Mouse (Mus musculus) spleen, adult 2 months (tissue): Measurements from ENCODE around the gene Fyn. TPM values are rescaled to one million over a fixed set of nuclear protein-coding genes. Genes with fewer than 3 reads are reported as not detected.

Experiments used
- DNase-seq, 2 experiments: peaks; one replicate each; pipeline versions ENCODE4 v3.0.0 to v3.0.0-alpha.2; 2012 to 2021; ENCODE audit warnings: low spot score in 2 of 2, low read depth in 1 of 2
- H3K27ac ChIP-seq: fragments of 200-500 bp; 2 replicates; pipeline ENCODE4 v1.5.1; 2012; ENCODE audit warnings: low read length, inconsistent platforms; ENCODE audit not compliant: insufficient read depth
- H3K27me3 ChIP-seq: fragments of 200-500 bp; 2 replicates; pipeline ENCODE4 v1.6.1; 2012; ENCODE audit warnings: mild to moderate bottlenecking, moderate library complexity, low read length, inconsistent platforms; ENCODE audit not compliant: control insufficient read depth, insufficient read depth
- H3K36me3 ChIP-seq: fragments of 200-500 bp; 2 replicates; pipeline ENCODE4 v1.6.1; 2012; ENCODE audit warnings: mild to moderate bottlenecking, low read length, inconsistent platforms; ENCODE audit not compliant: control insufficient read depth, insufficient read depth
- H3K4me1 ChIP-seq: fragments of 200-500 bp; 2 replicates; pipeline ENCODE4 v1.6.1; 2011; ENCODE audit warnings: inconsistent platforms; ENCODE audit not compliant: control insufficient read depth, insufficient read depth, insufficient read length
- H3K4me3 ChIP-seq: fragments of 200-500 bp; 2 replicates; pipeline ENCODE4 v1.5.1; 2011; ENCODE audit warnings: mild to moderate bottlenecking, inconsistent platforms; ENCODE audit not compliant: insufficient read depth, insufficient read length; ENCODE audit errors: extremely low read depth
- CTCF ChIP-seq: fragments of 200-500 bp; IDR thresholded peaks from 2 replicates; pipeline ENCODE4 v1.5.1; 2011; ENCODE audit warnings: mild to moderate bottlenecking, inconsistent platforms; ENCODE audit not compliant: insufficient read depth, insufficient read length, insufficient replicate concordance; ENCODE audit errors: extremely low read depth
- POLR2A ChIP-seq: fragments of 200-500 bp; IDR thresholded peaks from 2 replicates; pipeline ENCODE4 v1.6.1; 2011; ENCODE audit warnings: low read depth, low read length, inconsistent platforms
- WGBS: fragments of 180-500 bp; shearing (Covaris S2); methylation state at CpG from one replicate; pipeline ENCODE4 v1.1.7; 2018; 5-methylcytosine and 5-hydroxymethylcytosine counted together
- polyA plus RNA-seq: library from polyadenylated mRNA; depleted of rRNA; stranded (reverse); fragments of >200 nt; gene quantifications from 2 replicates; pipeline ENCODE4 v1.2.3, GENCODE M21; 2012

Fyn gene
- polyA plus RNA-seq, 1 experiment, result 38.0 TPM

DNA sequence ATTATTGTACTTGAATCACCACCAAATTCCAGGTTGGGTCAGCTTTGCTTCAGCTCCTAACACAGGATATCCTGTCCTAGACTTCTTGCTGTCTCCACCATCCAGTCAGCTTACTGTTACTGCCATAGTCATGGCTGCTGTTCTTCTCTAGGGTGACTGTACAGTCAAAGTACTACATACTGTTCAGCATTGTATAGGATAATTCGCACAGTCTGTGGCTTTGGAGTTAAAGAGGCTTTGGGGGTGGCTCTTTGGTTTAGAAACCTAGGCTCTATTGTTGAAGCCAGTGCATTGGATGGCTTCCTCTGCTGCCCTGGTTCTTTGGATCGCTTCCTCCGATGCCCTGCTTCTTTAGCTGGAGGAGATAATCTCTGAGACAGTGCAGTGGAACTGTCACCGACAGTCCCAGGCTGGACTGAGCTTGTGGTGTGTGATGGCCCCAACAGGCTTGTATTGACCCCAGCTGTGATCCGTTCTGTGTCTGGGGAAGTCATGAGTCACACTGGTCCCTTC lies 174.7 kb downstream of the Fyn start:
- Histone ChIP-seq H3K4me1 (no peaks in the 10 kb centered on the region), H3K4me3 (no peak overlapping the region), H3K36me3 (peaks cover 2% of the 10 kb centered on the region; the same call in 1 of the 2 replicates), H3K27me3 (no peaks in the 10 kb centered on the region), H3K27ac (no peak overlapping the region)
- TF ChIP-seq POLR2A (no peak), CTCF (no peak)
- no peak for DNase-seq
- 93% methylated on average over 5 of the region's 5 CpGs for WGBS

DNA sequence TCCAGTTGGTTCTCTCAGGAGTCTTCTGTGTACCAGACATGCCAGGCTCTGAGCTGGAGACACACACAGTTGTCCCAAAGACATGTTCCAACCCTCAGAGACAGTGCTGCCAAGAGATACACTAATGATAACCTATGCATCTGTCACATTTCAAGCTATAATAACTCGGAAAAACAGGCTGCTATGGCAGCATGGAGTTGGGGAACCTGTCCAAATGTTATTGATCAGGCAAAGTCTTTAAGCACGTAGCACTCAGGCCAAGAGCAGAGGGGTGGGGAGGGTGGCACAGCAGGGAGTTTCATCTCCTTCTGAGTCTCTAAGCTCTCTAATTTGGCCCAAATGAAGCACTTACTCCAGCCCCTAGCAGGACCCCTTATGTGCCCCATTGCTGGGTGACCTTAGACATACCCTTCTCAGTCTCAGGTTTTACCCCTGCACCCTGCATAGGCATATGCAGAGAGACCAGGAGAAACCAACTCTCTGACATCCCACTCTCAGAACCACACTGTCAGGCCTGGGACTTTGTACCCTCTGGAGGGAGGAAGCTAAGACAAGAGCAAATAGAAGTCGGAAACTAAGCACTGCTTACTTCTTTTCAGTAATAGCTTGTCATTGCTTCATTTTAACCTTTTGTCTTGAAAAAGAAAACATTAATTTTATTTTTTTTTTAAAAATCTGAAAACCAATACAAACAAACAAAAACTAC lies 178.9 kb downstream of the Fyn start:
- H3K36me3 ChIP-seq, result peaks cover 5% of the 10 kb centered on the region
- WGBS, result 89% methylated on average over 3 of the region's 3 CpGs
- no peaks in the 10 kb centered on the region for H3K4me1 ChIP-seq
- H3K27ac ChIP-seq, result no peak overlapping the region
- TF ChIP-seq CTCF (no peak), POLR2A (no peak)
- DNase-seq, result no peak
- H3K27me3 ChIP-seq, result no peaks in the 10 kb centered on the region
- H3K4me3 ChIP-seq, result no peak overlapping the region

DNA sequence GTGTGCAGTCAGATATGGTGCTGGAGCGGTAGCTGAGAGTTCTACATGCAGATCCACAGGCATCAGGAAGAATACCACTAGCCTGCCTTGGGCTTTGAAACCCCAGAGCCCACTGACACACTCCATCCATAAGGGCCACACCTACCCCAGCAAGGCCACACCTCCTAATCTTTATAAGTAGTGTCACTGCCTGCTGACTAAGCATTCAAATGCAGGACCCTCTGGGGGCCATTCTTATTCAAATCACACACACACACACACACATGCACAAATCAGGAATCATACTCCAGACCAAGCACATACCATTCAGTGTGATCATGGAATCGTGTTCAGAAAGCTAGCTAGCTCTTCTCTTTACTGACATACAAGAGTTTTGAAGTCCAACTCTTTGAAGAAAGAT lies 182.1 kb downstream of the Fyn start:
- no peak for TF ChIP-seq POLR2A
- TF ChIP-seq CTCF, result no peak
- WGBS, result 94% methylated on average over 2 of the region's 2 CpGs
- H3K27ac ChIP-seq, result no peak overlapping the region
- no peaks in the 10 kb centered on the region for H3K4me1 ChIP-seq
- no peak overlapping the region for H3K4me3 ChIP-seq
- no peaks in the 10 kb centered on the region for H3K27me3 ChIP-seq
- no peak for DNase-seq
- peaks cover 6% of the 10 kb centered on the region for H3K36me3 ChIP-seq

DNA sequence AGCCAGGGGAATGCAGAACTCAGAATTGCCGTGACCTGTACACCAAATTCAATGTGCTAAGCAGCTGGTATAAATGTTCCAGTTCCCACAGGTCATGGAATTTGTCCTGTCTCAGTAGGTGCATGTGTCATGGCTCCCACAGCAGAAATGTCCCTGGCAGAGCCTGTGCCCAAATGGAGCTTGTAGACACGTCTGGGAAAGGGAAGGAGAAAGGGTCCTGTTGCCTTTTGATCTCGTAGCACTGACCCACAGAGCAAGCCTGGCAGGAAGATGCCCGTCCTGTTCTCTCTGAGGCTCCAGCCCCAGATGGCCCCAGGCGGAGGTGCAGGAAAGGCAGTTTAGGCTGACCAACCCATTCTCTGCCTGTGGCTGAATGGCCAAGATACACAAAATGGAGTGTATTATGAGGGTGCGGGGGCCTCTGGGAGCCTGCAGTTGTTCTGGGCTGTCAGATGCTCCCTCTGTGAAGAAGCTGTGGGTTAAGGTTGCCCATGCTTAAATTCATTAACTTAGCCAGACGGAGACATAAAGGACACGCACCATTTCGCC lies 183.1 kb downstream of the Fyn start:
- Histone ChIP-seq H3K27me3 (no peaks in the 10 kb centered on the region), H3K4me1 (no peaks in the 10 kb centered on the region), H3K27ac (no peak overlapping the region), H3K36me3 (peaks cover 5% of the 10 kb centered on the region), H3K4me3 (no peak overlapping the region)
- no peak for TF ChIP-seq CTCF
- TF ChIP-seq POLR2A, result no peak
- WGBS, result 93% methylated on average over 9 of the region's 9 CpGs
- no peak for DNase-seq

DNA sequence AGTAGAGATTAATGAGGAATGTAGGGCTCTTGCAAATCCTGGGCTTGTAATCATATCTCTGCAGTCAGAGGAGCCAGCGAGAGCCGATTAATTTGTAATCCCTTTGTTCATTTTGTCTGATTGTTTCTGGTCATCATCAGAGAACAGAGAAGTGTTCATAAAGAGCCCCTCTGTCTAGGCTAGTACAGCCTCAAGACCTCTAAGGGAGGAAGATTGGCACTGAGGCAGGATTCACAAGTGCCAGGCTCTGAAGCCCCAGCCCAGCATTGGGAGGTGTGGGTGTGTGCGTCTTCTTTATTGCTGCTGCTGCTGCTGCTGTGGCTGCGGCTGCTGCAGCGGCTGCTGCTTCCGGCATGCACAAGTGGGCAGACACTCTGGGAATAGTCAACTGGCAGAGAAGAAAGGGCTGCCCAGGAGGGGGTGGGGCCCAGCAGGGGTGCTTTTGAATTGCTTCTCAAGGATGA lies 183.7 kb downstream of the Fyn start:
- Histone ChIP-seq H3K27ac (no peak overlapping the region), H3K27me3 (no peaks in the 10 kb centered on the region), H3K4me3 (no peak overlapping the region), H3K36me3 (peaks cover 4% of the 10 kb centered on the region), H3K4me1 (no peaks in the 10 kb centered on the region)
- no peak for DNase-seq
- no peak for TF ChIP-seq POLR2A
- 64% methylated on average over 6 of the region's 6 CpGs for WGBS

DNA sequence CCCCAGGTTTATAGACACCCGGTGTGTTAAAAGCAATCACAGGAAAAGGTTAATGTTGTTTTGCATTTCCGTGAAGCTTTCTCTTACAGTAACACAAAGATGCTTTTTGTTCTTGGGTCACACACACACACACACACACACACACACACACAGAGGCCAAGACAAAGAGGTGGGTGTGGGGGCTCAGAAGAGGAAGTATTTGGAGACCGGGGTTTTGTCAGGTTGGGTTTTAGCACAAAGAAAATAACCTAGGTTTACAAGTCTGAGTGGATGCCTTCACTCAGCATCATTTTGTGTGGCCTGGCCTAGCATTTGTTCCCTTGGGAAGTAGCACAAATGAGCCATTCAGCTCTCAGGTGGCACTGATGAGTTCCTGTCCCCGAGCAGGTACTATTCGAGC lies 184.2 kb downstream of the Fyn start:
- Histone ChIP-seq H3K27me3 (no peaks in the 10 kb centered on the region), H3K4me3 (no peak overlapping the region), H3K4me1 (no peaks in the 10 kb centered on the region), H3K36me3 (peaks cover 4% of the 10 kb centered on the region), H3K27ac (no peak overlapping the region)
- no peak for DNase-seq
- WGBS, result 64% methylated on average over 5 of the region's 5 CpGs
- no peak for TF ChIP-seq CTCF
- no peak for TF ChIP-seq POLR2A

DNA sequence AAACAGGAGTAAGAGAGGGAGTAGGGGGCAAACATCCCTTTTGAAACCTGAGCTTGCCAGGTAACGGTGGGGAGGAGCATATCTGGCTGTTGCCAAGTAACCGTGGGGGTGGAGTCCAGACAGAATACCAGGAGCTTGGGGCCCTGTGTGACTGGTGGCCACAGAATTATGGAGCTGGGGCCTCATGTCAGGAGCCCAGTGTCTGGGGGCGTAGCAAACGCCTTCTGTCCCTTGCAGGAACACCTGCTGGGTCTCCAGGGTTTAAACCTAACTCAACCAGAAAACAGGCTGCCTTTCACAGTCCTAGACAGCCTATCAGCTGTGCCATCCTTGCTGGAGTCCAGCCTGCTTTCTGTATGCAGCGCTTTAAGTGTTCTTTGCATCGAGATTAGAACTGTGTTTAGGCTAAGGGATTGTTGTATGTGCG lies 186.6 kb downstream of the Fyn start:
- DNase-seq, result no peak
- Histone ChIP-seq H3K36me3 (peaks cover 4% of the 10 kb centered on the region), H3K27ac (no peak overlapping the region), H3K4me1 (no peaks in the 10 kb centered on the region), H3K27me3 (no peaks in the 10 kb centered on the region), H3K4me3 (no peak overlapping the region)
- TF ChIP-seq CTCF (no peak), POLR2A (no peak)
- 77% methylated on average over 7 of the region's 7 CpGs for WGBS
